Mouse (Mus musculus): ENCODE data around the gene Dlat. TPM values are rescaled to one million over a fixed set of nuclear protein-coding genes. Genes with fewer than 3 reads are reported as not detected.

The Dlat gene
- polyA plus RNA-seq, 1 experiment from 2014 or later: 42.4 TPM

DNA sequence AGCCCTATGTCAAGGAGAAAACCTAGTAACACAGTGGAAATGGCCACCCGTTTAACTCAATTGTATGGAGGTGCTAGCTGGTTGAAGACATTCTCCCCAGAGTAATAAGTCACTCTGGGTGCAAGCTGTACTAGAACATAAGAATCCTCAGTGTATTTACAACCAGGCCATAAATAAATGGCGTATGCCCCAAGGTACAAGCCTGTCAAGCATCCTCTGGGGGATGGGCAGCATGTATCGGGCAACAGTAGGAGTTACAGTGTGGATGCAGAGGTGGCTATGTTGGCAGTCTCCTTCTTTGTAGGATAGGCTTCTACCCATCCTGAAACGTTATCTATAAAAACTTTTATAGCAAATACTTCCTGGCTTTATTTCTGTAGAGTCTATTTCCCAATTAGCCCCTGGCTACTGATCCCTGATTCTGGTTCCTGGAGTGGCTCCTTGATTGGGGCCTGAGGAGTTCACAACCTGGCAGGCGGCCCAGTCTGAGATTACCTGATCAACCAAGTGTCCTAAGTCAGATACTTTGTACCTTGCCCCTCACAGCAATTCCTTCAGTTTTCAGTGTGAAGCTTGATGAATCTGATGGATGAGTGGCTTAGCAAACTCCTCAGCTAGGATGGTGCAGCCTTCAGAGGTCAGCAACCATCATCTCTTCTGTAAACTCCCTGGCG lies 74.3 kb downstream of the Dlat start:
- H3K36me3 ChIP-seq: no peaks in the 10 kb centered on the region
- no peak for ATAC-seq (ENCODE audit: insufficient number of reproducible peaks, insufficient read depth, low FRiP score, low TSS enrichment, low read depth)
- H3K4me2 ChIP-seq: no peak overlapping the region
- H3K4me3 ChIP-seq: no peak overlapping the region
- H3K9ac ChIP-seq: no peak overlapping the region
- no peaks in the 10 kb centered on the region for H3K27me3 ChIP-seq
- WGBS: 77% methylated on average over 6 of the region's 6 CpGs
- H3K4me1 ChIP-seq: no peaks in the 10 kb centered on the region
- no peaks in the 10 kb centered on the region for H3K9me3 ChIP-seq
- H3K27ac ChIP-seq: no peak overlapping the region

Other genes with a start within 250 kb of the Dlat start
- 0.59 and 1.1 TPM in 2 replicates for gene Plet1, start 165.3 kb downstream of the Dlat start, polyA plus RNA-seq (2015; fragmentation: Nextera tagmentation; extraction: Ambion mirVana)
- gene Pts, start 131.1 kb downstream of the Dlat start, polyA plus RNA-seq (2015; fragmentation: Nextera tagmentation; extraction: Ambion mirVana): 79.4 and 87.9 TPM in 2 replicates
- gene Il18, start 105.0 kb downstream of the Dlat start, polyA plus RNA-seq (2015; fragmentation: Nextera tagmentation; extraction: Ambion mirVana): 5.1 TPM in 2 replicates
- gene Bco2, start 104.6 kb downstream of the Dlat start, polyA plus RNA-seq (2015; fragmentation: Nextera tagmentation; extraction: Ambion mirVana): 0.15 and 0.40 TPM in 2 replicates
- 0.26 TPM in 1 of 2 replicates, not detected in the other for gene Tex12, start 98.5 kb downstream of the Dlat start, polyA plus RNA-seq (2015; fragmentation: Nextera tagmentation; extraction: Ambion mirVana)
- 241 and 249 TPM in 2 replicates for gene Sdhd, start 56.0 kb downstream of the Dlat start, polyA plus RNA-seq (2015; fragmentation: Nextera tagmentation; extraction: Ambion mirVana)
- 286 and 288 TPM in 2 replicates for gene Timm8b, start 55.9 kb downstream of the Dlat start, polyA plus RNA-seq (2015; fragmentation: Nextera tagmentation; extraction: Ambion mirVana)
- 2.7 and 3.7 TPM in 2 replicates for gene Pih1d2, start 42.5 kb downstream of the Dlat start, polyA plus RNA-seq (2015; fragmentation: Nextera tagmentation; extraction: Ambion mirVana)
- 28.6 and 30.1 TPM in 2 replicates for gene Nkapd1, start 42.3 kb downstream of the Dlat start, polyA plus RNA-seq (2015; fragmentation: Nextera tagmentation; extraction: Ambion mirVana)
- 22.6 and 23.3 TPM in 2 replicates for gene Dixdc1, start 79.7 kb upstream of the Dlat start, polyA plus RNA-seq (2015; fragmentation: Nextera tagmentation; extraction: Ambion mirVana)
- gene 2310030G06Rik, start 86.8 kb upstream of the Dlat start, polyA plus RNA-seq (2015; fragmentation: Nextera tagmentation; extraction: Ambion mirVana): 6.0 and 6.7 TPM in 2 replicates
- 17.1 and 21.3 TPM in 2 replicates for gene Cryab, start 91.5 kb upstream of the Dlat start, polyA plus RNA-seq (2015; fragmentation: Nextera tagmentation; extraction: Ambion mirVana)
- 4.8 and 5.7 TPM in 2 replicates for gene Hspb2, start 92.6 kb upstream of the Dlat start, polyA plus RNA-seq (2015; fragmentation: Nextera tagmentation; extraction: Ambion mirVana)
- gene Fdxacb1, start 108.5 kb upstream of the Dlat start, polyA plus RNA-seq (2015; fragmentation: Nextera tagmentation; extraction: Ambion mirVana): 11.1 and 12.4 TPM in 2 replicates
- 36.9 and 43.8 TPM in 2 replicates for gene Alg9, start 115.2 kb upstream of the Dlat start, polyA plus RNA-seq (2015; fragmentation: Nextera tagmentation; extraction: Ambion mirVana)
- 35.6 and 39.8 TPM in 2 replicates for gene 1110032A03Rik, start 115.7 kb upstream of the Dlat start, polyA plus RNA-seq (2015; fragmentation: Nextera tagmentation; extraction: Ambion mirVana)
- gene Ppp2r1b, start 185.5 kb upstream of the Dlat start, polyA plus RNA-seq (2015; fragmentation: Nextera tagmentation; extraction: Ambion mirVana): 72.2 and 75.3 TPM in 2 replicates